Mouse (Mus musculus) midbrain, embryonic 16.5 days (tissue): ENCODE measurements around the gene Ppt2. TPM values are rescaled to one million over a fixed set of nuclear protein-coding genes. Genes with fewer than 3 reads are reported as not detected.

Experiments used
- ATAC-seq: fragments of 200-750 bp; cut with Nextera tagmentation; 2 replicates; pipeline ENCODE4 v1.8.0; 2017; ENCODE audit warnings: moderate TSS enrichment
- H3K27ac ChIP-seq: fragments of 300-500 bp; sonication (generic); 2 replicates; pipeline ENCODE4 v1.5.1; 2014; ENCODE audit warnings: mild to moderate bottlenecking, low read length, mixed read lengths
- H3K27me3 ChIP-seq: fragments of 300-500 bp; sonication (generic); 2 replicates; pipeline ENCODE4 v1.6.1; 2014; ENCODE audit warnings: low read depth, low read length, mixed read lengths; ENCODE audit not compliant: control insufficient read depth, insufficient read depth
- H3K36me3 ChIP-seq: fragments of 300-500 bp; sonication (generic); 2 replicates; pipeline ENCODE4 v1.6.1; 2014; ENCODE audit warnings: mild to moderate bottlenecking, low read length, moderate library complexity, mixed read lengths; ENCODE audit not compliant: control insufficient read depth, insufficient read depth
- H3K4me1 ChIP-seq: fragments of 300-500 bp; sonication (generic); 2 replicates; pipeline ENCODE4 v1.6.1; 2014; ENCODE audit warnings: mild to moderate bottlenecking, low read length, mixed read lengths; ENCODE audit not compliant: control insufficient read depth, insufficient read depth
- H3K4me2 ChIP-seq: fragments of 300-500 bp; sonication (generic); 2 replicates; pipeline ENCODE4 v1.6.1; 2014; ENCODE audit warnings: mild to moderate bottlenecking, low read length, mixed read lengths
- H3K4me3 ChIP-seq: fragments of 300-500 bp; sonication (generic); 2 replicates; pipeline ENCODE4 v1.5.1; 2014; ENCODE audit warnings: low read depth, mild to moderate bottlenecking, low read length, moderate library complexity, mixed read lengths
- H3K9ac ChIP-seq: fragments of 300-500 bp; sonication (generic); 2 replicates; pipeline ENCODE4 v1.6.1; 2014; ENCODE audit warnings: low read depth, low read length, mixed read lengths
- H3K9me3 ChIP-seq: fragments of 300-500 bp; sonication (generic); replicated peaks from 2 replicates; pipeline ENCODE4 v1.6.1; 2014; ENCODE audit warnings: mild to moderate bottlenecking, low read length, mixed read lengths; ENCODE audit not compliant: control insufficient read depth, poor library complexity, severe bottlenecking
- WGBS: fragments of 180-500 bp; shearing (Covaris S2); extraction: QIAGEN DNeasy Blood & Tissue Kit; methylation state at CpG from one replicate; pipeline ENCODE4 v1.1.7; 2014; 5-methylcytosine and 5-hydroxymethylcytosine counted together
- polyA plus RNA-seq: library from polyadenylated mRNA; unstranded; fragments of >200 nt; fragmentation: Nextera tagmentation; extraction: Ambion mirVana; gene quantifications from 2 replicates; pipeline ENCODE4 v1.2.1, GENCODE M21; 2015

Gene Ppt2
- polyA plus RNA-seq, 1 experiment from 2014 or later, result 21.0 TPM

- WGBS, result 92% methylated on average over 10 of the region's 10 CpGs
- Histone ChIP-seq H3K4me3 (no peak overlapping the region), H3K9me3 (no peaks in the 10 kb centered on the region), H3K4me1 (peaks cover 10% of the 10 kb centered on the region), H3K27me3 (no peaks in the 10 kb centered on the region), H3K4me2 (no peak overlapping the region), H3K36me3 (peaks cover 37% of the 10 kb centered on the region), H3K27ac (no peak overlapping the region), H3K9ac (no peak overlapping the region)
- ATAC-seq, result no peak
These were observed 24.2 kb upstream of the Ppt2 start for GRCm38 (mm10) chr17:34652546-34652945.

DNA sequence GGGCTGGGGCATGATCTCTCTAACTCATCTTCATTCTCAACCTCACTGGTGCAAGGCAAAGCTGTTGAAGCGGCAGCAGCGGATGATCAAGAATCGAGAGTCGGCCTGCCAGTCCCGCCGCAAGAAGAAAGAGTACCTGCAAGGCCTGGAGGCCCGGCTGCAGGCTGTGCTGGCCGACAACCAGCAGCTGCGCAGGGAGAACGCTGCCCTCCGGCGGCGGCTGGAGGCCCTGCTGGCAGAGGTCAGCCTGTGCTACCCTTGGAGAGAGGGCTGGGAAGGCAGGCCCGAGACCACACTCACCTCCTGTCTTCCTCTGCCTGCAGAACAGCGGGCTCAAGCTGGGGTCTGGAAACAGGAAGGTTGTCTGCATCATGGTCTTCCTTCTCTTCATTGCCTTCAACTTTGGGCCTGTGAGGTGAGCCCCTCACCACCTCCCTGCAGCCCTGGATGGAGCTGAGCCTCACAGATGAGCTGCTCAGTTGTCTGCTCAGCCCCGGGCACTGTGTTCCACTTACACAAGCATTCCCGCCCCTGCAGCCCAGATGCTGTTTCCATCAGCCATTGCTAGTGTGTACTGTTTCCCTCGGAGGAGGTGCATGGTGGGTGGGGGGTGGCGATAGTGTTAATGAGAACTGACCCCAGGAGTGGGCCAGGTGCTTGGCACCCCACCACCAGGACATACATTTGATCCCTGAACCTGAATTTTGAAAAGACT is 23.4 kb upstream of the Ppt2 start:
- peaks cover 37% of the 10 kb centered on the region for H3K36me3 ChIP-seq
- no peak overlapping the region for H3K4me2 ChIP-seq
- 51% methylated on average over 19 of the region's 19 CpGs for WGBS
- H3K9me3 ChIP-seq, result no peaks in the 10 kb centered on the region
- peaks cover 11% of the 10 kb centered on the region for H3K4me1 ChIP-seq
- no peak overlapping the region for H3K4me3 ChIP-seq
- no peaks in the 10 kb centered on the region for H3K27me3 ChIP-seq
- no peak overlapping the region for H3K9ac ChIP-seq
- no peak overlapping the region for H3K27ac ChIP-seq
- ATAC-seq, result no peak

GRCm38 (mm10) chr17:34650781-34651180 is 22.5 kb upstream of the Ppt2 start:
- 93% methylated on average over 14 of the region's 14 CpGs for WGBS
- H3K4me1 ChIP-seq, result peaks cover 20% of the 10 kb centered on the region
- H3K9me3 ChIP-seq, result no peaks in the 10 kb centered on the region
- no peak for ATAC-seq
- H3K9ac ChIP-seq, result no peak overlapping the region
- H3K4me3 ChIP-seq, result no peak overlapping the region
- no peaks in the 10 kb centered on the region for H3K27me3 ChIP-seq
- peaks cover 37% of the 10 kb centered on the region for H3K36me3 ChIP-seq
- H3K4me2 ChIP-seq, result no peak overlapping the region
- no peak overlapping the region for H3K27ac ChIP-seq

- Histone ChIP-seq H3K4me2 (no peak overlapping the region), H3K36me3 (peaks cover 36% of the 10 kb centered on the region), H3K4me3 (no peak overlapping the region), H3K27me3 (no peaks in the 10 kb centered on the region), H3K9ac (no peak overlapping the region), H3K27ac (no peak overlapping the region), H3K4me1 (peaks cover 28% of the 10 kb centered on the region), H3K9me3 (no peaks in the 10 kb centered on the region)
- no peak for ATAC-seq
- WGBS, result 90% methylated on average over 18 of the region's 18 CpGs
These were observed 21.0 kb upstream of the Ppt2 start for GRCm38 (mm10) chr17:34649106-34649864.

DNA sequence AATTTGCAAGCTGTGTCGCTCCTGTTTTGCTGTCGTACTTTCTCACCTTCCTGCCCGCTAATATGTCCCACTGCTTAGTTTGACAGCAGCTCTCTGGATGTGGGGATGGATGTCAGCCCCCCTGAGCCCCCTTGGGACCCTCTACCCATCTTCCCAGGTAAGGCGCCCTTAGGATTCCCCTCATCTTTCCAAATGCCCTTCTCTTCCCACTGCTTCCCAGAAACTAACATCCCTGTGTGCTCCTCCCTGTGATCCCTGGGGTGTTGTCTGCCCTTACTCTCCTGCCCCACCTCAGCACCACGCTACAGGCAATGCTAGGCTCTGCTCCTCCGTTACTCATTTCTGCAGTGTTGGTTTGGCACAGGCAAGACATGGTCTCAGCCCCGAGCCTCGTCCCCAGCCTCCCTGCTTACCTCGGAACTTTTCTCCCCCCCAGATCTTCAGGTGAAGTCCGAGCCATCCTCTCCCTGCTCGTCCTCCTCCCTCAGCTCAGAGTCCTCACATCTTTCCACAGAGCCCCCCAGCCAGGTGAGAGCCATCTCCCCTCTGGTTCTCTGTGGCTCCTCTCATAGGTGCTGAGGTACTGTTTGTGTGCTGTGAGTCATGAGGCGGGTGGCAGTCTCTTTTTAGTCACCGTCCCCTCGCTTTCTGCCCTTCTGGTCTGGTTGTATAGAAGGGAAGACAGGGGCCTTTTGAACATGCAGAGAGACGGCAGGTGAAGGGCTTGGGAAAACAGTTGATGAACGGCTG is 20.0 kb upstream of the Ppt2 start:
- peak overlapping the region; percentile 88; the same call in 1 of the 2 replicates for H3K4me3 ChIP-seq
- 88% methylated on average over 16 of the region's 16 CpGs for WGBS
- H3K4me1 ChIP-seq, result peaks cover 29% of the 10 kb centered on the region
- no peaks in the 10 kb centered on the region for H3K9me3 ChIP-seq
- no peak overlapping the region for H3K27ac ChIP-seq
- no peak for ATAC-seq
- H3K9ac ChIP-seq, result peak overlapping the region; percentile 91; the same call in 1 of the 2 replicates
- H3K36me3 ChIP-seq, result peaks cover 30% of the 10 kb centered on the region
- no peaks in the 10 kb centered on the region for H3K27me3 ChIP-seq
- peak overlapping the region; percentile 71 for H3K4me2 ChIP-seq

GRCm38 (mm10) chr17:34646906-34647787 is 18.8 kb upstream of the Ppt2 start, which contains the start of gene Atf6b:
Atf6b (plus strand) TSS chr17:34647146.
- peak within 1 kb of the TSS; percentile 88 for H3K4me3 ChIP-seq
- H3K27me3 ChIP-seq, result no peaks in the 10 kb centered on the region
- H3K9ac ChIP-seq, result peak within 1 kb of the TSS; percentile 91
- peaks cover 29% of the 10 kb centered on the region for H3K4me1 ChIP-seq
- peak within 1 kb of the TSS; percentile 86 for H3K27ac ChIP-seq
- WGBS, result under 1% methylated on average over 62 of the region's 66 CpGs
- peak; percentile 96 for ATAC-seq
- H3K36me3 ChIP-seq, result peaks cover 24% of the 10 kb centered on the region
- peak within 1 kb of the TSS; percentile 71 for H3K4me2 ChIP-seq
- H3K9me3 ChIP-seq, result no peaks in the 10 kb centered on the region

DNA sequence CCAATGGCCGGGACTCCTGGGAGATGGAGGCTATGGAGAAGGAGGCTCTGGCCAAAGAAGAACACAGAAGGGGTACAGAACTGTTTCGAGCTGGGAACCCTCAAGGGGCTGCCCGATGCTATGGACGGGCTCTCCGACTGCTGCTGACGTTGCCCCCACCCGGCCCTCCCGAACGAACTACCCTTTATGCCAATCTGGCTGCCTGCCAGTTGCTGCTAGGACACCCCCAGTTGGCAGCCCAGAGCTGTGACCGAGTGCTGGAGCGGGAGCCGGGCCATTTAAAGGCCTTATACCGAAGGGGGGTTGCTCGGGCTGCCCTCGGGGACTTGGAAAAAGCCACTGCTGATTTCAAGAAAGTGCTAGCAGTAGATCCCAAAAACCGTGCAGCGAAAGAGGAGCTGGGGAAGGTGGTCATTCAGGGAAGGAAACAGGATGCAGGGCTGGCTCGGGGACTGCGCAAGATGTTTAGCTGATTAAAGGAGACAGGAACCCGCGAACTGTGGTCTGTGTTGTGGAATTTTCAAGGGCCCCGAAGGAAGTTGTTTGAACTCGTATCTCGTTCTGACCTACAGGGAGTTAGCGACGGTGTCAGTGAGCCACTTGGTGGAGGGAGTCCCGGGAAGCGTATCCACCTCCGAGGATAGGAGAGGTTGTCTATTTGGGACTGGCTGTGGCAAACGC is 17.7 kb upstream of the Ppt2 start:
- Histone ChIP-seq H3K36me3 (peaks cover 19% of the 10 kb centered on the region), H3K27me3 (no peaks in the 10 kb centered on the region), H3K4me3 (no peak overlapping the region), H3K9me3 (no peaks in the 10 kb centered on the region), H3K4me1 (peaks cover 29% of the 10 kb centered on the region), H3K4me2 (peak overlapping the region; percentile 45; the same call in 1 of the 2 replicates), H3K9ac (no peak overlapping the region), H3K27ac (no peak overlapping the region)
- 88% methylated on average over 30 of the region's 30 CpGs for WGBS
- no peak for ATAC-seq
